Mouse (Mus musculus) erythroblast, embryonic 14.5 days (primary cell): Measurements from ENCODE around the gene Phf7.

Experiments used
- GATA1 ChIP-seq: IDR thresholded peaks from 2 replicates; pipeline ENCODE4 v1.6.1; 2012; ENCODE audit warnings: low read length, inconsistent platforms, mixed read lengths
- TAL1 ChIP-seq: IDR thresholded peaks from 3 replicates; pipeline ENCODE4 v1.6.1; 2012; ENCODE audit warnings: low read length, inconsistent platforms, mixed read lengths

GRCm38 (mm10) chr14:31269456-31270100, 18.5 kb upstream of the Phf7 start:
- no peak for TF ChIP-seq GATA1
- no peak for TF ChIP-seq TAL1
